Mouse (Mus musculus): ENCODE measurements around the gene Mum1. TPM values are rescaled to one million over a fixed set of nuclear protein-coding genes. Genes with fewer than 3 reads are reported as not detected.
A peak's percentile ranks its signal among the peaks of the same experiment; 100 is the strongest.

Mum1 gene
- polyA plus RNA-seq, 1 experiment from 2014 or later: 42.4 TPM

- 91% methylated on average over 20 of the region's 20 CpGs for WGBS
- Histone ChIP-seq H3K36me3 (ENCODE audit: control insufficient read depth, insufficient read depth, low read length) (peaks cover 95% of the 10 kb centered on the region), H3K4me1 (ENCODE audit: control insufficient read depth, insufficient read depth, low read length) (no peaks in the 10 kb centered on the region), H3K9ac (ENCODE audit: low read length) (no peak overlapping the region), H3K4me2 (ENCODE audit: low read length) (no peak overlapping the region), H3K4me3 (ENCODE audit: low read depth, low read length) (no peak overlapping the region), H3K9me3 (replicated peaks; ENCODE audit: control insufficient read depth, low read length) (no peaks in the 10 kb centered on the region), H3K27ac (ENCODE audit: low read depth, low read length) (no peak overlapping the region), H3K27me3 (replicated peaks; ENCODE audit: control insufficient read depth, insufficient read depth, low read length) (no peaks in the 10 kb centered on the region)
- DNase-seq (ENCODE audit: low spot score) (no peak), ATAC-seq (no peak)
Observed at GRCm38 (mm10) chr10:80282481-80283441, 56.5 kb downstream of the Mum1 start.

DNA sequence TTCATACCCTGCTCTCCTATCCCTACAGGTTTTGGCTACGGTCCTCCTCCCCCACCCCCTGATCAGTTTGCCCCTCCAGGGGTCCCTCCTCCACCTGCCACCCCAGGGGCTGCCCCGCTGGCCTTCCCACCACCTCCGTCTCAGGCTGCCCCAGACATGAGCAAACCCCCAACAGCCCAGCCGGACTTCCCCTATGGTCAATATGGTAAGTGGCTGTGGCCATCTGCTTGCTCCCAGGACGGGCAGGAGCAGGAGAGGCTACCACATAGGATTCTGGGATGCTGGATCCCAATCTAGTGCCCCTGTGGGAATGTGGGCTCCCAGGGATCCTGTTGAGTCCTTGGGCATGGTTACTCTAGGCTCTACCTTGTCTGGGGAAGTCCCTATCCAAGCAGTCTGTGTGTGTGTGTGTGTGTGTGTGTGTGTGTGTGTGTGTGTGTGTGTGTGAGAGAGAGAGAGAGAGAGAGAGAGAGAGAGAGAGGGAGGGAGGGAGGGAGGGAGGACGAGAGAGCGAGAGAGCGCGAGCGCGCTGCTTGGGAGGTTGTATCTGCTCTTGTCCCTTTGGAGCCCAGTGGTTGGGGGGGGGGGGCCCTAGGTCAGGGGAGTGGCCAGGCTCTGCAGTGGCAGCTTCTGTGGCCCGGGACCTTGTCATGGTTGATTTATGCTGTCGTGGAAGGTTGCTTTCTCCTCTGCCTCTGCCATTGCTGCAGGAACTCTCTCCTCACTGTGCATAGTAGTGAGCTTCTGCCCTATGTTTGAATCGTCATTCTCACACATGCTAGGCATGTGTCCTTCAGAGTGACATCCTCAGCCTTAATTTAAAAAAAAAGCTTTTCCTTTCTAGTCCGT is 59.2 kb downstream of the Mum1 start:
- ATAC-seq: no peak
- no peak overlapping the region for H3K9ac ChIP-seq (ENCODE audit: low read length)
- H3K9me3 ChIP-seq (replicated peaks; ENCODE audit: control insufficient read depth, low read length): no peaks in the 10 kb centered on the region
- H3K36me3 ChIP-seq (ENCODE audit: control insufficient read depth, insufficient read depth, low read length): peaks cover 84% of the 10 kb centered on the region
- H3K4me2 ChIP-seq (ENCODE audit: low read length): no peak overlapping the region
- no peaks in the 10 kb centered on the region for H3K27me3 ChIP-seq (replicated peaks; ENCODE audit: control insufficient read depth, insufficient read depth, low read length)
- H3K27ac ChIP-seq (ENCODE audit: low read depth, low read length): no peak overlapping the region
- 82% methylated on average over 15 of the region's 15 CpGs for WGBS
- no peaks in the 10 kb centered on the region for H3K4me1 ChIP-seq (ENCODE audit: control insufficient read depth, insufficient read depth, low read length)
- no peak for DNase-seq (ENCODE audit: low spot score)
- no peak overlapping the region for H3K4me3 ChIP-seq (ENCODE audit: low read depth, low read length)

GRCm38 (mm10) chr10:80288097-80288496 is 61.9 kb downstream of the Mum1 start:
- Histone ChIP-seq H3K27me3 (replicated peaks; ENCODE audit: control insufficient read depth, insufficient read depth, low read length) (no peaks in the 10 kb centered on the region), H3K4me2 (ENCODE audit: low read length) (no peak overlapping the region), H3K27ac (ENCODE audit: low read depth, low read length) (no peak overlapping the region), H3K4me1 (ENCODE audit: control insufficient read depth, insufficient read depth, low read length) (peaks cover 4% of the 10 kb centered on the region; the same call in 1 of the 2 replicates), H3K9ac (ENCODE audit: low read length) (no peak overlapping the region), H3K4me3 (ENCODE audit: low read depth, low read length) (no peak overlapping the region), H3K9me3 (replicated peaks; ENCODE audit: control insufficient read depth, low read length) (no peaks in the 10 kb centered on the region), H3K36me3 (ENCODE audit: control insufficient read depth, insufficient read depth, low read length) (peaks cover 58% of the 10 kb centered on the region)
- 92% methylated on average over 12 of the region's 12 CpGs for WGBS
- ATAC-seq: no peak
- no peak for DNase-seq (ENCODE audit: low spot score)

DNA sequence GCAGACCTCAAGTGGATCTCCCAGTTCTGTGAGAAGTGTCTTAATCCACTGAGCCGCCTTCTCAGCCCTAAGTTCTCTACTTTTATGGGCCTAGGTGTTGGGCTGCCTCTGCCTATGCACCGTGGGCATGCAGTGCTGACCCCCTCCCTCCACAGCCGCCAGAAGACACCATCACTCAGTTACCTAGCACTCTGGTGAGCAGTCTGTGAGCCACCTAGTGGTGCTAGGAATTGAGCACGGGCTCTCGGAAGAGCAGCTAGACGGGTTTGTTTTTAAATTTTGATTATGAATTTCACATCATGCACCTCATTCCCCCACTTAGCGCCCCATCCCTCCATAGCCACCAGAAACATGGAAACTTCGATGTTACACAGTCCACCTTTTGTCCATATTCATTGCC is 62.4 kb downstream of the Mum1 start:
- 75% methylated on average over 8 of the region's 8 CpGs for WGBS
- Histone ChIP-seq H3K4me1 (ENCODE audit: control insufficient read depth, insufficient read depth, low read length) (peaks cover 10% of the 10 kb centered on the region; the same call in 1 of the 2 replicates), H3K27me3 (replicated peaks; ENCODE audit: control insufficient read depth, insufficient read depth, low read length) (no peaks in the 10 kb centered on the region), H3K36me3 (ENCODE audit: control insufficient read depth, insufficient read depth, low read length) (peaks cover 58% of the 10 kb centered on the region), H3K9ac (ENCODE audit: low read length) (no peak overlapping the region), H3K27ac (ENCODE audit: low read depth, low read length) (no peak overlapping the region), H3K9me3 (replicated peaks; ENCODE audit: control insufficient read depth, low read length) (no peaks in the 10 kb centered on the region), H3K4me3 (ENCODE audit: low read depth, low read length) (no peak overlapping the region), H3K4me2 (ENCODE audit: low read length) (no peak overlapping the region)
- ATAC-seq (no peak), DNase-seq (ENCODE audit: low spot score) (no peak)

GRCm38 (mm10) chr10:80292251-80293146 is 66.3 kb downstream of the Mum1 start, which contains the start of gene Rps15:
Gene Rps15 (plus strand): TSS chr10:80292453.
- DNase-seq (ENCODE audit: low spot score): peak; percentile 98
- WGBS: under 1% methylated on average over 66 of the region's 72 CpGs
- Histone ChIP-seq H3K27ac (ENCODE audit: low read depth, low read length) (peak within 1 kb of the TSS; percentile 93), H3K9ac (ENCODE audit: low read length) (peak within 1 kb of the TSS; percentile 98), H3K4me2 (ENCODE audit: low read length) (peak within 1 kb of the TSS; percentile 96), H3K27me3 (replicated peaks; ENCODE audit: control insufficient read depth, insufficient read depth, low read length) (no peaks in the 10 kb centered on the region), H3K4me3 (ENCODE audit: low read depth, low read length) (peak within 1 kb of the TSS; percentile 90), H3K9me3 (replicated peaks; ENCODE audit: control insufficient read depth, low read length) (no peaks in the 10 kb centered on the region), H3K36me3 (ENCODE audit: control insufficient read depth, insufficient read depth, low read length) (peaks cover 39% of the 10 kb centered on the region), H3K4me1 (ENCODE audit: control insufficient read depth, insufficient read depth, low read length) (peaks cover 26% of the 10 kb centered on the region)
- ATAC-seq: peak; percentile 85

- Histone ChIP-seq H3K9ac (ENCODE audit: low read length) (peak overlapping the region; percentile 98), H3K4me3 (ENCODE audit: low read depth, low read length) (peak overlapping the region; percentile 90), H3K27me3 (replicated peaks; ENCODE audit: control insufficient read depth, insufficient read depth, low read length) (no peaks in the 10 kb centered on the region), H3K4me1 (ENCODE audit: control insufficient read depth, insufficient read depth, low read length) (peaks cover 32% of the 10 kb centered on the region), H3K36me3 (ENCODE audit: control insufficient read depth, insufficient read depth, low read length) (peaks cover 32% of the 10 kb centered on the region), H3K27ac (ENCODE audit: low read depth, low read length) (no peak overlapping the region), H3K9me3 (replicated peaks; ENCODE audit: control insufficient read depth, low read length) (no peaks in the 10 kb centered on the region), H3K4me2 (ENCODE audit: low read length) (peak overlapping the region; percentile 96)
- DNase-seq (ENCODE audit: low spot score) (no peak), ATAC-seq (no peak)
- 19% methylated on average over 14 of the region's 14 CpGs for WGBS
Observed at GRCm38 (mm10) chr10:80293325-80293724, 67.1 kb downstream of the Mum1 start.
